Mouse (Mus musculus) thymus, postnatal 4 days (tissue): Measurements from ENCODE around the gene Gm10192.
"Not testable (repeated sequence)": the region's sequence is repeated elsewhere in the genome, so short reads cannot be mapped to it uniquely, and the experiment has no call there.

Source experiments
- DNase-seq: peaks from one replicate; pipeline ENCODE4 v3.0.0; 2021

Gm10192 gene

GRCm38 (mm10) chr4:97183066-97183465, at the start of gene Gm10192:
Gene Gm10192 (minus strand): TSS chr4:97183166.
- not testable (repeated sequence) for DNase-seq

GRCm38 (mm10) chr4:97230411-97231104, 47.6 kb upstream of the Gm10192 start:
- DNase-seq = no peak

GRCm38 (mm10) chr4:97219701-97220100, 36.7 kb upstream of the Gm10192 start:
- no peak for DNase-seq

GRCm38 (mm10) chr4:97217906-97218305, 34.9 kb upstream of the Gm10192 start:
- DNase-seq = no peak

GRCm38 (mm10) chr4:97212514-97212913, 29.5 kb upstream of the Gm10192 start:
- no peak for DNase-seq

GRCm38 (mm10) chr4:97202986-97203385, 20.0 kb upstream of the Gm10192 start:
- DNase-seq = not testable (repeated sequence)

GRCm38 (mm10) chr4:97193176-97193575, 10.2 kb upstream of the Gm10192 start:
- no peak for DNase-seq

- no peak for DNase-seq
Measured at GRCm38 (mm10) chr4:97192601-97193000, 9.6 kb upstream of the Gm10192 start.

GRCm38 (mm10) chr4:97180396-97180795, 2.6 kb downstream of the Gm10192 start:
- no peak for DNase-seq

- no peak for DNase-seq
Measured at GRCm38 (mm10) chr4:97156841-97157345, 26.1 kb downstream of the Gm10192 start.

GRCm38 (mm10) chr4:97156084-97156483, 26.9 kb downstream of the Gm10192 start:
- DNase-seq = no peak

GRCm38 (mm10) chr4:97153554-97153953, 29.4 kb downstream of the Gm10192 start:
- DNase-seq = no peak

GRCm38 (mm10) chr4:97142484-97142883, 40.5 kb downstream of the Gm10192 start:
- DNase-seq = no peak
